Mouse (Mus musculus) limb, embryonic 13.5 days (tissue): ENCODE data around the gene Lfng. TPM values are rescaled to one million over a fixed set of nuclear protein-coding genes. Genes with fewer than 3 reads are reported as not detected.
A peak's percentile ranks its signal among the peaks of the same experiment; 100 is the strongest.

ENCODE experiments used
- ATAC-seq: fragments of 200-750 bp; cut with Nextera tagmentation; 2 replicates; pipeline ENCODE4 v1.8.0; 2017; ENCODE audit warnings: low read depth, moderate number of reproducible peaks, moderate TSS enrichment; ENCODE audit not compliant: low FRiP score
- H3K27ac ChIP-seq: fragments of 300-500 bp; sonication (generic); 2 replicates; pipeline ENCODE4 v1.5.1; 2015; ENCODE audit warnings: inconsistent platforms, mild to moderate bottlenecking, moderate library complexity
- H3K27me3 ChIP-seq: fragments of 300-500 bp; sonication (generic); 2 replicates; pipeline ENCODE4 v1.6.1; 2015; ENCODE audit warnings: mild to moderate bottlenecking, inconsistent platforms
- H3K36me3 ChIP-seq: fragments of 300-500 bp; sonication (generic); 2 replicates; pipeline ENCODE4 v1.6.1; 2015; ENCODE audit warnings: inconsistent platforms, mild to moderate bottlenecking, moderate library complexity
- H3K4me1 ChIP-seq: fragments of 300-500 bp; sonication (generic); 2 replicates; pipeline ENCODE4 v1.6.1; 2015; ENCODE audit warnings: inconsistent platforms
- H3K4me2 ChIP-seq: fragments of 300-500 bp; sonication (generic); replicated peaks from 2 replicates; pipeline ENCODE4 v1.6.1; 2015; ENCODE audit warnings: inconsistent platforms, mild to moderate bottlenecking, moderate library complexity
- H3K4me3 ChIP-seq: fragments of 300-500 bp; sonication (generic); 2 replicates; pipeline ENCODE4 v1.5.1; 2015; ENCODE audit warnings: moderate library complexity, mild to moderate bottlenecking, inconsistent platforms
- H3K9ac ChIP-seq: fragments of 300-500 bp; sonication (generic); 2 replicates; pipeline ENCODE4 v1.6.1; 2015; ENCODE audit warnings: mild to moderate bottlenecking, inconsistent platforms
- H3K9me3 ChIP-seq: fragments of 300-500 bp; sonication (generic); 2 replicates; pipeline ENCODE4 v1.6.1; 2016; ENCODE audit warnings: inconsistent platforms
- WGBS: fragments of 180-500 bp; shearing (Covaris S2); methylation state at CpG from one replicate; pipeline ENCODE4 v1.1.7; 2015; 5-methylcytosine and 5-hydroxymethylcytosine counted together
- polyA plus RNA-seq: library from polyadenylated mRNA; unstranded; fragments of >200 nt; fragmentation: Nextera tagmentation; extraction: Ambion mirVana; gene quantifications from 2 replicates; pipeline ENCODE4 v1.2.1, GENCODE M21; 2015

The Lfng gene
- polyA plus RNA-seq, 1 experiment from 2014 or later: 13.4 TPM

GRCm38 (mm10) chr5:140645454-140645853, 38.3 kb downstream of the Lfng start:
- WGBS: 86% methylated on average over 4 of the region's 4 CpGs
- no peaks in the 10 kb centered on the region for H3K27me3 ChIP-seq
- no peak overlapping the region for H3K27ac ChIP-seq
- no peaks in the 10 kb centered on the region for H3K9me3 ChIP-seq
- no peak for ATAC-seq
- H3K4me2 ChIP-seq: peak overlapping the region; percentile 97
- H3K9ac ChIP-seq: no peak overlapping the region
- H3K36me3 ChIP-seq: peaks cover 36% of the 10 kb centered on the region
- peaks cover 79% of the 10 kb centered on the region for H3K4me1 ChIP-seq
- no peak overlapping the region for H3K4me3 ChIP-seq

GRCm38 (mm10) chr5:140646171-140646570, 39.1 kb downstream of the Lfng start:
- WGBS: 88% methylated on average over 6 of the region's 6 CpGs
- no peaks in the 10 kb centered on the region for H3K27me3 ChIP-seq
- H3K4me1 ChIP-seq: peaks cover 72% of the 10 kb centered on the region
- peak overlapping the region; percentile 97 for H3K4me2 ChIP-seq
- H3K4me3 ChIP-seq: peak overlapping the region; percentile 98
- ATAC-seq: no peak
- H3K9ac ChIP-seq: peak overlapping the region; percentile 100
- no peak overlapping the region for H3K27ac ChIP-seq
- H3K9me3 ChIP-seq: no peaks in the 10 kb centered on the region
- H3K36me3 ChIP-seq: peaks cover 34% of the 10 kb centered on the region

- no peak for ATAC-seq
- Histone ChIP-seq H3K4me2 (peak overlapping the region; percentile 97), H3K9me3 (no peaks in the 10 kb centered on the region), H3K9ac (peak overlapping the region; percentile 100), H3K4me3 (peak overlapping the region; percentile 98), H3K36me3 (peaks cover 34% of the 10 kb centered on the region), H3K27me3 (no peaks in the 10 kb centered on the region), H3K27ac (peak overlapping the region; percentile 85; the same call in 1 of the 2 replicates), H3K4me1 (peaks cover 61% of the 10 kb centered on the region)
- WGBS: 56% methylated on average over 13 of the region's 13 CpGs
Observed at GRCm38 (mm10) chr5:140647031-140647760, 40.1 kb downstream of the Lfng start.

- H3K4me1 ChIP-seq: peaks cover 60% of the 10 kb centered on the region
Observed at GRCm38 (mm10) chr5:140647821-140648518, 40.9 kb downstream of the Lfng start.

GRCm38 (mm10) chr5:140648519-140649100, 41.5 kb downstream of the Lfng start, which contains the start of gene Ttyh3:
Ttyh3 (minus strand) TSS chr5:140649031.
- H3K4me3 ChIP-seq: peak within 1 kb of the TSS; percentile 98
- H3K36me3 ChIP-seq: peaks cover 32% of the 10 kb centered on the region
- H3K9me3 ChIP-seq: no peaks in the 10 kb centered on the region
- H3K4me1 ChIP-seq: peaks cover 53% of the 10 kb centered on the region
- H3K4me2 ChIP-seq: peak within 1 kb of the TSS; percentile 97
- no peak; the same call in 1 of the 2 replicates for ATAC-seq
- H3K27me3 ChIP-seq: no peaks in the 10 kb centered on the region
- 0% methylated on average over 53 of the region's 62 CpGs for WGBS
- peak within 1 kb of the TSS; percentile 85 for H3K27ac ChIP-seq
- peak within 1 kb of the TSS; percentile 100 for H3K9ac ChIP-seq

More at GRCm38 (mm10) chr5:140647821-140648518, 40.9 kb downstream of the Lfng start:
- peak overlapping the region; percentile 97 for H3K4me2 ChIP-seq
- H3K4me3 ChIP-seq: peak overlapping the region; percentile 98
- H3K27ac ChIP-seq: peak overlapping the region; percentile 85
- peaks cover 34% of the 10 kb centered on the region for H3K36me3 ChIP-seq
- H3K9me3 ChIP-seq: no peaks in the 10 kb centered on the region
- ATAC-seq: peak; percentile 24; the same call in 1 of the 2 replicates
- no peaks in the 10 kb centered on the region for H3K27me3 ChIP-seq
- H3K9ac ChIP-seq: peak overlapping the region; percentile 100
- WGBS: 1% methylated on average over 13 of the region's 13 CpGs

- Histone ChIP-seq H3K36me3 (peaks cover 26% of the 10 kb centered on the region), H3K4me2 (peak overlapping the region; percentile 77), H3K27ac (peak overlapping the region; percentile 61; the same call in 1 of the 2 replicates), H3K4me1 (peaks cover 50% of the 10 kb centered on the region), H3K9me3 (no peaks in the 10 kb centered on the region), H3K4me3 (peak overlapping the region; percentile 98), H3K27me3 (no peaks in the 10 kb centered on the region), H3K9ac (peak overlapping the region; percentile 61)
- WGBS: 4% methylated on average over 26 of the region's 26 CpGs
- peak; percentile 93 for ATAC-seq
Observed at GRCm38 (mm10) chr5:140649101-140649667, 42.1 kb downstream of the Lfng start.

- H3K9me3 ChIP-seq: no peaks in the 10 kb centered on the region
Observed at GRCm38 (mm10) chr5:140649881-140650414, 42.8 kb downstream of the Lfng start.

GRCm38 (mm10) chr5:140651231-140651630, 44.1 kb downstream of the Lfng start:
- Histone ChIP-seq H3K27ac (no peak overlapping the region), H3K4me2 (no peak overlapping the region), H3K27me3 (no peaks in the 10 kb centered on the region), H3K9ac (no peak overlapping the region), H3K4me3 (no peak overlapping the region), H3K36me3 (peaks cover 5% of the 10 kb centered on the region; the same call in 1 of the 2 replicates), H3K9me3 (no peaks in the 10 kb centered on the region), H3K4me1 (peaks cover 34% of the 10 kb centered on the region)
- ATAC-seq: no peak
- 87% methylated on average over 11 of the region's 11 CpGs for WGBS

More at GRCm38 (mm10) chr5:140649881-140650414, 42.8 kb downstream of the Lfng start:
- Histone ChIP-seq H3K27ac (no peak overlapping the region), H3K4me1 (peaks cover 47% of the 10 kb centered on the region), H3K4me3 (0 out of 2 replicates have a peak overlapping the region, but pooled peaks have one; percentile 98), H3K36me3 (peaks cover 18% of the 10 kb centered on the region), H3K27me3 (no peaks in the 10 kb centered on the region), H3K9ac (peak overlapping the region; percentile 61; the same call in 1 of the 2 replicates), H3K4me2 (peak overlapping the region; percentile 77)
- ATAC-seq: no peak
- WGBS: 57% methylated on average over 7 of the region's 7 CpGs

- H3K27me3 ChIP-seq: no peaks in the 10 kb centered on the region
- H3K36me3 ChIP-seq: no peaks in the 10 kb centered on the region
- WGBS: 73% methylated on average over 7 of the region's 7 CpGs
- no peak overlapping the region for H3K27ac ChIP-seq
- no peak overlapping the region; the same call in 1 of the 2 replicates for H3K9ac ChIP-seq
- no peak overlapping the region for H3K4me2 ChIP-seq
- H3K9me3 ChIP-seq: no peaks in the 10 kb centered on the region
- peaks cover 21% of the 10 kb centered on the region for H3K4me1 ChIP-seq
- ATAC-seq: no peak
- no peak overlapping the region for H3K4me3 ChIP-seq
Observed at GRCm38 (mm10) chr5:140652587-140652986, 45.5 kb downstream of the Lfng start.

- Histone ChIP-seq H3K27ac (no peak overlapping the region), H3K4me2 (no peak overlapping the region), H3K27me3 (no peaks in the 10 kb centered on the region), H3K9me3 (no peaks in the 10 kb centered on the region), H3K36me3 (no peaks in the 10 kb centered on the region), H3K9ac (no peak overlapping the region), H3K4me1 (peaks cover 17% of the 10 kb centered on the region), H3K4me3 (no peak overlapping the region)
- 75% methylated on average over 15 of the region's 15 CpGs for WGBS
- ATAC-seq: no peak
Observed at GRCm38 (mm10) chr5:140654096-140654845, 47.2 kb downstream of the Lfng start.
